Mouse (Mus musculus): ENCODE data around the gene Gbf1. TPM values are rescaled to one million over a fixed set of nuclear protein-coding genes. Genes with fewer than 3 reads are reported as not detected.

Gene Gbf1
- polyA plus RNA-seq, 1 experiment = 28.0 TPM

- H3K4me3 ChIP-seq (ENCODE audit: insufficient read depth, low read length) = peak overlapping the region; percentile 95
- peaks cover 15% of the 10 kb centered on the region for H3K4me1 ChIP-seq (ENCODE audit: control insufficient read depth, insufficient read depth, low read length)
- H3K27ac ChIP-seq (ENCODE audit: insufficient read depth, low read depth, low read length) = peak overlapping the region; percentile 60
- TF ChIP-seq CTCF (IDR thresholded peaks at IDR 0.05; ENCODE audit: low read depth, low read length) (no peak), POLR2A (IDR thresholded peaks at IDR 0.05; ENCODE audit: borderline replicate concordance, low read depth, low read length) (no peak)
Observed at GRCm38 (mm10) chr19:46304908-46305333, 152.6 kb downstream of the Gbf1 start.

- Histone ChIP-seq H3K27ac (ENCODE audit: insufficient read depth, low read depth, low read length) (peak overlapping the region; percentile 60), H3K4me3 (ENCODE audit: insufficient read depth, low read length) (peak overlapping the region; percentile 95), H3K4me1 (ENCODE audit: control insufficient read depth, insufficient read depth, low read length) (peaks cover 15% of the 10 kb centered on the region)
- TF ChIP-seq CTCF (IDR thresholded peaks at IDR 0.05; ENCODE audit: low read depth, low read length) (no peak), POLR2A (IDR thresholded peaks at IDR 0.05; ENCODE audit: borderline replicate concordance, low read depth, low read length) (0 out of 2 replicates have a peak, but pooled peaks have one; percentile 28)
Observed at GRCm38 (mm10) chr19:46305432-46306267, 153.3 kb downstream of the Gbf1 start.

- peak overlapping the region; percentile 48; the same call in 1 of the 2 replicates for H3K27ac ChIP-seq (ENCODE audit: insufficient read depth, low read depth, low read length)
- H3K4me1 ChIP-seq (ENCODE audit: control insufficient read depth, insufficient read depth, low read length) = peaks cover 15% of the 10 kb centered on the region
- TF ChIP-seq CTCF (IDR thresholded peaks at IDR 0.05; ENCODE audit: low read depth, low read length) (no peak), POLR2A (IDR thresholded peaks at IDR 0.05; ENCODE audit: borderline replicate concordance, low read depth, low read length) (no peak)
- H3K4me3 ChIP-seq (ENCODE audit: insufficient read depth, low read length) = peak overlapping the region; percentile 95
Observed at GRCm38 (mm10) chr19:46306268-46306610, 153.9 kb downstream of the Gbf1 start.

- Histone ChIP-seq H3K4me1 (ENCODE audit: control insufficient read depth, insufficient read depth, low read length) (peaks cover 15% of the 10 kb centered on the region), H3K4me3 (ENCODE audit: insufficient read depth, low read length) (no peak overlapping the region), H3K27ac (ENCODE audit: insufficient read depth, low read depth, low read length) (no peak overlapping the region)
- TF ChIP-seq POLR2A (IDR thresholded peaks at IDR 0.05; ENCODE audit: borderline replicate concordance, low read depth, low read length) (no peak), CTCF (IDR thresholded peaks at IDR 0.05; ENCODE audit: low read depth, low read length) (no peak)
Observed at GRCm38 (mm10) chr19:46306751-46307289, 154.5 kb downstream of the Gbf1 start.

GRCm38 (mm10) chr19:46307781-46308180 lies 155.5 kb downstream of the Gbf1 start:
- Histone ChIP-seq H3K4me3 (ENCODE audit: insufficient read depth, low read length) (no peak overlapping the region), H3K27ac (ENCODE audit: insufficient read depth, low read depth, low read length) (no peak overlapping the region), H3K4me1 (ENCODE audit: control insufficient read depth, insufficient read depth, low read length) (peaks cover 15% of the 10 kb centered on the region)
- TF ChIP-seq POLR2A (IDR thresholded peaks at IDR 0.05; ENCODE audit: borderline replicate concordance, low read depth, low read length) (no peak), CTCF (IDR thresholded peaks at IDR 0.05; ENCODE audit: low read depth, low read length) (no peak)

GRCm38 (mm10) chr19:46308303-46308702 lies 156.0 kb downstream of the Gbf1 start:
- no peak for TF ChIP-seq CTCF (IDR thresholded peaks at IDR 0.05; ENCODE audit: low read depth, low read length)
- no peak for TF ChIP-seq POLR2A (IDR thresholded peaks at IDR 0.05; ENCODE audit: borderline replicate concordance, low read depth, low read length)
- Histone ChIP-seq H3K4me1 (ENCODE audit: control insufficient read depth, insufficient read depth, low read length) (peaks cover 14% of the 10 kb centered on the region), H3K4me3 (ENCODE audit: insufficient read depth, low read length) (no peak overlapping the region), H3K27ac (ENCODE audit: insufficient read depth, low read depth, low read length) (no peak overlapping the region)

- H3K4me3 ChIP-seq (ENCODE audit: insufficient read depth, low read length) = peak overlapping the region; percentile 28; the same call in 1 of the 2 replicates
- H3K27ac ChIP-seq (ENCODE audit: insufficient read depth, low read depth, low read length) = no peak overlapping the region
- peaks cover 8% of the 10 kb centered on the region for H3K4me1 ChIP-seq (ENCODE audit: control insufficient read depth, insufficient read depth, low read length)
- TF ChIP-seq CTCF (IDR thresholded peaks at IDR 0.05; ENCODE audit: low read depth, low read length) (peak; percentile 61), POLR2A (IDR thresholded peaks at IDR 0.05; ENCODE audit: borderline replicate concordance, low read depth, low read length) (no peak)
Observed at GRCm38 (mm10) chr19:46308706-46309435, 156.6 kb downstream of the Gbf1 start.

- Histone ChIP-seq H3K4me1 (ENCODE audit: control insufficient read depth, insufficient read depth, low read length) (peaks cover 7% of the 10 kb centered on the region; the same call in 1 of the 2 replicates), H3K4me3 (ENCODE audit: insufficient read depth, low read length) (no peak overlapping the region), H3K27ac (ENCODE audit: insufficient read depth, low read depth, low read length) (no peak overlapping the region)
- TF ChIP-seq CTCF (IDR thresholded peaks at IDR 0.05; ENCODE audit: low read depth, low read length) (no peak), POLR2A (IDR thresholded peaks at IDR 0.05; ENCODE audit: borderline replicate concordance, low read depth, low read length) (no peak)
Observed at GRCm38 (mm10) chr19:46309651-46310305, 157.5 kb downstream of the Gbf1 start.

GRCm38 (mm10) chr19:46310312-46310865 lies 158.1 kb downstream of the Gbf1 start:
- H3K4me3 ChIP-seq (ENCODE audit: insufficient read depth, low read length) = no peak overlapping the region
- H3K27ac ChIP-seq (ENCODE audit: insufficient read depth, low read depth, low read length) = no peak overlapping the region
- TF ChIP-seq POLR2A (IDR thresholded peaks at IDR 0.05; ENCODE audit: borderline replicate concordance, low read depth, low read length) = no peak
- TF ChIP-seq CTCF (IDR thresholded peaks at IDR 0.05; ENCODE audit: low read depth, low read length) = no peak
- H3K4me1 ChIP-seq (ENCODE audit: control insufficient read depth, insufficient read depth, low read length) = peaks cover 11% of the 10 kb centered on the region

All from bone marrow macrophage, adult 2 months (primary cell).